Mouse (Mus musculus) CH12.LX (cell line): ENCODE results near the gene Sypl2.

ENCODE experiments used
- CTCF ChIP-seq, 2 experiments: IDR thresholded peaks in 1 of 2; conservative IDR thresholded peaks in 1 of 2; 2 replicates each; pipeline ENCODE4 v1.5.1; 2011 to 2012; ENCODE audit warnings: low read depth in 2 of 2, low read length in 2 of 2, improper control_type of control experiment in 1 of 2, inconsistent platforms in 1 of 2, mild to moderate bottlenecking in 1 of 2, moderate library complexity in 1 of 2
- E2F4 ChIP-seq: IDR thresholded peaks from 2 replicates; pipeline ENCODE4 v1.6.1; 2011; ENCODE audit warnings: low read depth, low read length, improper control_type of control experiment; ENCODE audit not compliant: insufficient replicate concordance
- ETS1 ChIP-seq: conservative IDR thresholded peaks from 2 replicates; pipeline ENCODE4 v1.6.1; 2012; ENCODE audit warnings: low read depth, mild to moderate bottlenecking, inconsistent platforms, low read length, improper control_type of control experiment, moderate library complexity
- KAT2A ChIP-seq: IDR thresholded peaks from 2 replicates; pipeline ENCODE4 v1.6.1; 2012; ENCODE audit warnings: low read length, improper control_type of control experiment, inconsistent platforms; ENCODE audit not compliant: insufficient replicate concordance
- POLR2A ChIP-seq: IDR thresholded peaks from 2 replicates; pipeline ENCODE4 v1.6.1; 2011; ENCODE audit warnings: low read depth, mild to moderate bottlenecking, improper control_type of control experiment, low read length
- RAD21 ChIP-seq: IDR thresholded peaks from 2 replicates; pipeline ENCODE4 v1.6.1; 2011; ENCODE audit warnings: low read depth, mild to moderate bottlenecking, low read length, improper control_type of control experiment, moderate library complexity
- TCF12 ChIP-seq: IDR thresholded peaks from 2 replicates; pipeline ENCODE4 v1.6.1; 2014; ENCODE audit warnings: low read depth, mild to moderate bottlenecking, inconsistent platforms, low read length, improper control_type of control experiment
- ZC3H11A ChIP-seq: IDR thresholded peaks from 2 replicates; pipeline ENCODE4 v1.6.1; 2012; ENCODE audit warnings: low read depth, mild to moderate bottlenecking, inconsistent platforms, low read length, improper control_type of control experiment

GRCm38 (mm10) chr3:108187111-108187795 is 39.2 kb downstream of the Sypl2 start:
- TF ChIP-seq POLR2A (no peak), ETS1 (no peak), CTCF (conservative IDR thresholded peaks at IDR 0.05 in 1 of 2, IDR thresholded peaks at IDR 0.05 in 1 of 2; ENCODE audit: low read depth in 2 of 2, low read length in 2 of 2) (no peak), TCF12 (no peak), KAT2A (no peak), RAD21 (no peak), ZC3H11A (no peak), E2F4 (no peak)
